Mouse (Mus musculus) liver, embryonic 16.5 days (tissue): ENCODE results near the gene Usp33. TPM values are rescaled to one million over a fixed set of nuclear protein-coding genes. Genes with fewer than 3 reads are reported as not detected.

Experiments used
- ATAC-seq: fragments of 200-750 bp; cut with Nextera tagmentation; 2 replicates; pipeline ENCODE4 v1.8.0; 2017; ENCODE audit warnings: low read depth, mild to moderate bottlenecking, moderate number of reproducible peaks, moderate library complexity
- H3K27ac ChIP-seq: fragments of 300-500 bp; sonication (generic); 2 replicates; pipeline ENCODE4 v1.5.1; 2014; ENCODE audit warnings: mild to moderate bottlenecking, low read length
- H3K27me3 ChIP-seq: fragments of 300-500 bp; sonication (generic); 2 replicates; pipeline ENCODE4 v1.6.1; 2014; ENCODE audit warnings: low read depth, low read length, mixed read lengths; ENCODE audit not compliant: control insufficient read depth, insufficient read depth
- H3K36me3 ChIP-seq: fragments of 300-500 bp; sonication (generic); 2 replicates; pipeline ENCODE4 v1.6.1; 2014; ENCODE audit warnings: mild to moderate bottlenecking; ENCODE audit not compliant: control insufficient read depth, insufficient read depth
- H3K4me1 ChIP-seq: fragments of 300-500 bp; sonication (generic); 2 replicates; pipeline ENCODE4 v1.6.1; 2014; ENCODE audit warnings: low read depth, low read length, mixed read lengths; ENCODE audit not compliant: control insufficient read depth
- H3K4me2 ChIP-seq: fragments of 300-500 bp; sonication (generic); 2 replicates; pipeline ENCODE4 v1.6.1; 2014; ENCODE audit warnings: low read depth, low read length, mixed read lengths
- H3K4me3 ChIP-seq: fragments of 300-500 bp; sonication (generic); 2 replicates; pipeline ENCODE4 v1.5.1; 2014; ENCODE audit warnings: low read depth, mild to moderate bottlenecking, low read length
- H3K9ac ChIP-seq: fragments of 300-500 bp; sonication (generic); 2 replicates; pipeline ENCODE4 v1.6.1; 2014; ENCODE audit warnings: low read depth, low read length
- H3K9me3 ChIP-seq: fragments of 300-500 bp; sonication (generic); replicated peaks from 2 replicates; pipeline ENCODE4 v1.6.1; 2016; ENCODE audit warnings: low read length; ENCODE audit not compliant: control insufficient read depth
- WGBS: fragments of 180-500 bp; shearing (Covaris S2); extraction: QIAGEN DNeasy Blood & Tissue Kit; methylation state at CpG from one replicate; pipeline ENCODE4 v1.1.7; 2014; ENCODE audit not compliant: insufficient replicate concordance; 5-methylcytosine and 5-hydroxymethylcytosine counted together
- polyA plus RNA-seq: library from polyadenylated mRNA; unstranded; fragments of >200 nt; fragmentation: Nextera tagmentation; extraction: Ambion mirVana; gene quantifications from 2 replicates; pipeline ENCODE4 v1.2.1, GENCODE M21; 2015

The Usp33 gene
- polyA plus RNA-seq, 1 experiment from 2014 or later = 22.0 TPM

GRCm38 (mm10) chr3:152336085-152336484, 10.2 kb upstream of the Usp33 start:
- no peaks in the 10 kb centered on the region for H3K9me3 ChIP-seq
- H3K9ac ChIP-seq = no peak overlapping the region
- H3K4me2 ChIP-seq = no peak overlapping the region
- 67% methylated on average over 8 of the region's 8 CpGs for WGBS
- no peak for ATAC-seq
- no peak overlapping the region for H3K4me3 ChIP-seq
- no peak overlapping the region for H3K27ac ChIP-seq
- H3K27me3 ChIP-seq = no peaks in the 10 kb centered on the region
- H3K4me1 ChIP-seq = peaks cover 10% of the 10 kb centered on the region
- peaks cover 3% of the 10 kb centered on the region; the same call in 1 of the 2 replicates for H3K36me3 ChIP-seq

- Histone ChIP-seq H3K4me2 (peak within 1 kb of the TSS; percentile 90), H3K4me1 (peaks cover 10% of the 10 kb centered on the region), H3K9ac (peak within 1 kb of the TSS; percentile 82), H3K4me3 (peak within 1 kb of the TSS; percentile 84), H3K27ac (peak within 1 kb of the TSS; percentile 42; the same call in 1 of the 2 replicates), H3K27me3 (no peaks in the 10 kb centered on the region), H3K36me3 (peaks cover 2% of the 10 kb centered on the region; the same call in 1 of the 2 replicates), H3K9me3 (no peaks in the 10 kb centered on the region)
- ATAC-seq = peak; percentile 78
- 1% methylated on average over 53 of the region's 54 CpGs for WGBS
Observed at GRCm38 (mm10) chr3:152339862-152340557, 6.3 kb upstream of the Usp33 start, which contains the start of gene Miga1. Gene Miga1, minus strand, starts transcription at chr3:152340407.

- no peak overlapping the region for H3K4me3 ChIP-seq
- H3K9me3 ChIP-seq = no peaks in the 10 kb centered on the region
- WGBS = 76% methylated on average over 15 of the region's 15 CpGs
- no peak overlapping the region for H3K4me2 ChIP-seq
- no peak for ATAC-seq
- no peaks in the 10 kb centered on the region for H3K36me3 ChIP-seq
- no peak overlapping the region for H3K9ac ChIP-seq
- H3K27me3 ChIP-seq = no peaks in the 10 kb centered on the region
- H3K4me1 ChIP-seq = peaks cover 22% of the 10 kb centered on the region
- no peak overlapping the region for H3K27ac ChIP-seq
Observed at GRCm38 (mm10) chr3:152342961-152343517, 3.2 kb upstream of the Usp33 start.

GRCm38 (mm10) chr3:152346633-152347141, 409 bp downstream of the Usp33 start:
- peak overlapping the region; percentile 71 for H3K4me2 ChIP-seq
- peak overlapping the region; percentile 82 for H3K9ac ChIP-seq
- H3K4me1 ChIP-seq = peaks cover 25% of the 10 kb centered on the region
- H3K27ac ChIP-seq = peak overlapping the region; percentile 92
- peak; percentile 1; the same call in 1 of the 2 replicates for ATAC-seq
- H3K27me3 ChIP-seq = no peaks in the 10 kb centered on the region
- no peaks in the 10 kb centered on the region for H3K36me3 ChIP-seq
- peak overlapping the region; percentile 86 for H3K4me3 ChIP-seq
- H3K9me3 ChIP-seq = no peaks in the 10 kb centered on the region
- WGBS = under 1% methylated on average over 30 of the region's 54 CpGs

DNA sequence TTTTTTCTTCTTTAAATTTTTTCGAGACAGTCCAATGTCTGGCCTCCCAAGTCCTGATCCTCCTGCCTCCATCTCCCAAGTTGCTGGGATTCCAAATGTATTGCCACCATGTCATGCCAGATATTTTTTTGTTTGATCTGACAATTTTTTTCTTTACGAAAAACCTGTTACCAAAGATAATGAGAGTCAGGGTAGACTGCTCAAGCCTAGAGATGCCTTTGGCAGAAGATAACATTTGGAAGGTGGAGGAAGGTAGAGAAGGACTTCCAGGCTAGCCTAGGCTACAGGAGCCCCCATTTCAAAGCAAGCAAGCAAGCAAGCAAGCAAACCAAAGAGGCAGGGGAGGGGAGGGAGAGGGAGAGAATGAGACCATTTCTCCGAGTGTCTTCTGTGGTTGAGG, 949 bp downstream of the Usp33 start:
- Histone ChIP-seq H3K4me2 (peak overlapping the region; percentile 71), H3K9ac (peak overlapping the region; percentile 82), H3K4me3 (peak overlapping the region; percentile 86), H3K27ac (peak overlapping the region; percentile 92), H3K27me3 (no peaks in the 10 kb centered on the region), H3K9me3 (no peaks in the 10 kb centered on the region), H3K4me1 (peaks cover 29% of the 10 kb centered on the region), H3K36me3 (no peaks in the 10 kb centered on the region)
- 14% methylated on average over 3 of the region's 3 CpGs for WGBS
- peak; percentile 41 for ATAC-seq

- Histone ChIP-seq H3K4me2 (0 out of 2 replicates have a peak overlapping the region, but pooled peaks have one; percentile 71), H3K27ac (no peak overlapping the region), H3K9me3 (no peaks in the 10 kb centered on the region), H3K9ac (no peak overlapping the region), H3K4me3 (no peak overlapping the region; the same call in 1 of the 2 replicates), H3K27me3 (no peaks in the 10 kb centered on the region), H3K4me1 (peaks cover 29% of the 10 kb centered on the region), H3K36me3 (no peaks in the 10 kb centered on the region)
- no peak for ATAC-seq
- WGBS = 80% methylated on average over 10 of the region's 10 CpGs
Observed at GRCm38 (mm10) chr3:152348011-152348830, 1.9 kb downstream of the Usp33 start.

DNA sequence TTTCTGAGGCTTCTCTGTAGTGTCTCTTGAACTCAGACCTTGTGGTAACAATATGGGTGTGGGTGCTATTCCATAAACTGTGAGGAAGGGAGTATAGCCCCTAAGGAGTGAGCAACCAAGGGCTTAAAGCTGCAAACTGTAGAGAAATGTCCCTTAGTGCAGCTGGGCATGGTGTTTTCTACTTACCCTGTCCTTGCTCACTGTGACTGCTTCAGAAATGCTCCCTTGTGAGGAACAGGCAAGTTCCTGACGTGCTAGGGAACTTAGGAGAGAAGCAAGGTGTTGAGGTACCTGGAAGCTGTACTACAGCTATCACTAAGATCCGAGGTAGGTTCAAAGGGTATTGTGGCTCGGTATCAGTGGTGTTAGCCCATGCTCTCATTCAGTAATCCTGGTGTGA, 4.2 kb downstream of the Usp33 start:
- no peak for ATAC-seq
- Histone ChIP-seq H3K27ac (no peak overlapping the region), H3K4me1 (peaks cover 34% of the 10 kb centered on the region)

DNA sequence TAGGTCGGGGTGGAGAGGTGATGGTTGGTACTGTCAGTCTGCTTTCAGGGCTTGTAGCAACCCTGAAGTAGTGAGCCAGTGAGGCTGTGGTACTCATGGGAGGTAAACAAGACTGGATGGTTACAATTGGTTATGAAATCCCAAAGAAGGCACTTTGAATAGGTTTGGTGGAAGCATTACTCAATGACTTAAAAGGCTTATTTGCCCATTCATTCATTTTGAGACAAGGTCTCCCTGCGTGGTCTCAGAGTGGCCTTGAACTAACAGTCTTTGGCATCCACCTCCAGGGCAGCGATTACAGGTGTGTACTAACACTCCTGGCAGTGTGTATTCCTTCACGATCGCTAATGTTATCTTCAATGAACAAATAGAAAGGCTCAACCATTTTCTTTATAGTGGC, 4.7 kb downstream of the Usp33 start:
- no peaks in the 10 kb centered on the region for H3K9me3 ChIP-seq
- no peak overlapping the region for H3K4me3 ChIP-seq
- H3K36me3 ChIP-seq = no peaks in the 10 kb centered on the region; the same call in 1 of the 2 replicates
- 65% methylated on average over 5 of the region's 5 CpGs for WGBS
- peaks cover 38% of the 10 kb centered on the region for H3K4me1 ChIP-seq
- no peak for ATAC-seq
- H3K9ac ChIP-seq = no peak overlapping the region
- H3K27ac ChIP-seq = 0 out of 2 replicates have a peak overlapping the region, but pooled peaks have one; percentile 12
- no peaks in the 10 kb centered on the region for H3K27me3 ChIP-seq
- H3K4me2 ChIP-seq = no peak overlapping the region

More for the DNA sequence above, 4.2 kb downstream of the Usp33 start:
- Histone ChIP-seq H3K4me2 (no peak overlapping the region), H3K4me3 (no peak overlapping the region), H3K9ac (no peak overlapping the region), H3K27me3 (no peaks in the 10 kb centered on the region), H3K9me3 (no peaks in the 10 kb centered on the region), H3K36me3 (no peaks in the 10 kb centered on the region; the same call in 1 of the 2 replicates)
- 65% methylated on average over 3 of the region's 3 CpGs for WGBS
